Mouse (Mus musculus): ENCODE measurements around the gene Nps.

DNA sequence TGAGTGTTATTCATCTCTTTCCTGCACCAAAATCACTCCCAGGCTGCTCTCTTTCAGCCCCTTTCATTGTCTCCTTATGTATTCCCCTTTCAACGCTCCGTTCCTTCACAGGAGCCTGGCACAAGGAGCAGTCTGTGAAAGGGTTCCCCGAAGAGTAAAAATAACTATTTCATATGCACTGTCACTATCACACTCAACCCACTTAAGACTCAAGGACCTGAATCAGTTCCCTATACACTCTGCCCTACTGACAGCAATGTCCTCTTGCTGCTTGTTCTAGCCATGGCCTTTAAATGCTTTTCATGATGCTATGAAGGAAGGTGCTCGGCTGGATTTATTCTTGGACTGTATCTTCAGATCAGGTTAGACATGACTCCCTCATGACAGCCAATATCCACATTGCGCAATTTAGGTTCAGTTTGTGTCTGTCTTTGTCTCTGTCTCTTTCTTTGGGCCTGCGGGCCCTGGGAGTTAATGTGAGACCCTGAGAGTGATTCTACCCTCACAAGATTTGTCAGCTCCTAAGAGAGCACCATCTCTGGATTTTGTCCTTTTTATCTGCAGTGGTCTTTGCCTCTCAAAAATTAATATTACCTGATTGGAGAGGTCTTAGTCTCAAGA lies 49.4 kb upstream of the Nps start:
- TF ChIP-seq TAL1 (conservative IDR thresholded peaks at IDR 0.05; ENCODE audit: low read depth, low read length) (no peak), POLR2AphosphoS5 (IDR thresholded peaks at IDR 0.05; ENCODE audit: insufficient replicate concordance, low read depth, low read length) (no peak), CTCF (IDR thresholded peaks at IDR 0.05; ENCODE audit: low read depth, low read length) (no peak), GATA1 (IDR thresholded peaks at IDR 0.05; ENCODE audit: borderline replicate concordance, low read length) (no peak)
